Mouse (Mus musculus): ENCODE measurements at regions not wholly inside any gene's neighbourhood (a gene's known extent, or its start where the extent isn't known, plus 50 kb on each side); places are given as distances from the start of the nearest gene placed in this dataset.

DNA sequence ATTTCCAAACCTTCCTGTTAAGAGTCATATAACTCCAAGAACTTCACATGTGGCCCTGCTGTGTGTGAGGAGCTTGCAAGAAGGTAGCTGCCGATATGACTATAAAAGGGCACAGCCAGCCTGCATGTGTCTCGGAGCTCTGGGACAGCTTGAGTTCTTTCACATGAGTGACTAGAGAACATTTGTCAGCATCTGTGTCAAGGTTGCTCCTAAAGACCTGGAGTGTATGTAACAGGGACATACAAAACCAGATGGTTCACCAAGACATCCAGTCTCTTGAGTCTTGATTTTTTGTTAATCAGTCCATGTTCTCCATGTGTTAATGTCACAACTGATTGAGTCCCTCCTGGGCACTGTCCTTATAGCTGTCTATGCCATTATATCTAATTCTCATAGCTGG is 126.2 kb upstream of the Pcsk2 start:
- DNase-seq (ENCODE audit: low spot score in 2 of 2): no peak

DNA sequence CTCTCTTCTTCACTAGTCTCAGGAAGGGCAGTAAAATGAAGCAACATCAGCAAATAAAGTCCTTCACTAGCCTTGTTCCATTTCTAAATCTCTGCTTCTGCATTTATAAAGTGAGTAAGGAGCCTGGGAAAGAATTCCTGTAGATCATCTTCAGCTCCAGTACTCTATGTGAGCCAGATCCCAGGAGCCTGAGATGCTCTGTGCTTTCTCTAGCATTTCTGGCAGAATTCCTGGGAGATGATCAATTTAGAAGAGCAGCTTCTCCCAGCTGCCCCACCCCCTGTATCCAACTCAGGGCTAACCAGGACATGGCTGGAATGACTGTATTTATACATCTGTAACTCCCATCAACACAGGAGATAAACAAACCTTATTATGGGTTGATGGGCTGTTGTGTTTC is 95.3 kb upstream of the Pcsk2 start:
- DNase-seq (ENCODE audit: low spot score in 2 of 2): peak in 1 of 2 experiments; percentile 34

DNA sequence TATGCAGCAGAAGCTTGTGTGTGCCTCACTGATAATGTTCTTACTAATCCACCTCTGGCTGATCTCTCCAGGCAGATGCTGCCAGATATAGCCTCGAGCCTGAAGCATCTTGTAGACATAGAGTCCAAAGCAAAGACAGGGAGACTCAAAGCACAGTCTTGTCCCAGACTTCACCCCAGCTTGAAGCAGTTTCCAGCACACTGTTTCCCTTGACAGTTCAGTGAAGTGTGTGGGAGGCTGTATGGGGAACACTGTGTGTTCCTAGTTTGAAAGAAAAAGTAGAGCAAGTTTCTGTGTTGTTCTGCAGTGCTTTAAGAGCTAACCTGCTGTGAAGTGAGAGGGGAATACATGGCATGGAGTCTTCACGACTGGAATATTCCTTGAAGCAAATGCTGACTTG is 94.7 kb upstream of the Pcsk2 start:
- DNase-seq (ENCODE audit: low spot score in 2 of 2): peak; percentile 56 to 71

DNA sequence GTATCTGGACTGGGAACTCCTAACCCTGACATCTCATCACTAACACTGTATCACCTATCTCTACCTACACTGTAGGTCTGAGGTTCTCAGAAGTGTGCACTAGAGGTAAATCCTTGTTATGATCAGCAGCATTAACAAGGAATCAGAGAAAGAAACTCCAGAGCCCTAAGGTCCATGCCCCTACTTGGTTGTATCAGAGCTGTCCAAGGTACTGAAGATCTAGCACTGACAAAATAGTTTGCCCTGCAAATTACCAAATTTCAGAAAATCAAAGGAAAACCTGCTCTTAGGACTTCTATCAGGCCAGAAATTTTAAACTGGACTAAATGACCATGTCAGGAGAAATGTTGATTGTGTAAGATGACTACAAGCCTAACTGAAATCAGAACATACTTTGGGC is 94.3 kb upstream of the Pcsk2 start:
- DNase-seq (ENCODE audit: low spot score in 2 of 2): no peak

DNA sequence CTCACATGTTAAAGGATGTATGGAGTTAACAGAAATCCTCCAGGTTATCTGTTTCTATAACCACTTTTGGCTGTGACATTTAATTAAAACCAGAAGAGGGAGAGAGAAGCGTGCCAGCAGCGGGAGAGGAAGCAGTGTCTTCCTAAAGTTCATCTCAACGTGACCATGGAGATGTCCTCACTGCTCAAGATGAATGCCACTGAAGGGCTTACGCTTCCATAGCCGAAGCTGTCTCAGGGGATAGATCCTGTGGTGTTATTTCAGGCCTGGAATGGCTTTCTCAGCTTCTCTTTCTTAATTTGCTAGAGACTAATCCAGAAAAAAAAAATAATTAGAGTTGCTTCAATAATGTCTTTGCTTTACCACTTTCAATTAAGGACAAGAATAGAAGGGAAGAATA is 78.0 kb upstream of the Pcsk2 start:
- DNase-seq (ENCODE audit: low spot score in 2 of 2): no peak

DNA sequence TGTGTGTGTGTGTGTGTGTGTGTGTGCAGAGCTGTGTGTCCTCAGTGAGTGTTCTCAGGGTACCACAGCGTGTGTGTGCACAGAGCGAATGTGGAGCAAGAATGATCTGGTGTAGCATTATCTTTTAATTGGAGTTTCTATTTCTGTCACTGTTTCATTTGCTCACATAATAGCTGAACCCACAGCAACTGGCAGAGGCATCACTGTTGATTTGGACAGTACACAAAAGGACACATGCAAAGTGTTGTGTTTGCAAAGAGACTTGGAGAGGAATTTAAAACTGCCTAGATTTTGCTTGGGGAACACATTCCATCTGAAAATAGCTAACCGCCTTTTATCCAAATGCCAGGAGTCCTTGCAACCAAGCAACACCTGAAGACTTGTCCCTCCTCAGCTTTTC is 74.6 kb upstream of the Pcsk2 start:
- DNase-seq (ENCODE audit: low spot score in 2 of 2): peak in 1 of 2 experiments; percentile 47

DNA sequence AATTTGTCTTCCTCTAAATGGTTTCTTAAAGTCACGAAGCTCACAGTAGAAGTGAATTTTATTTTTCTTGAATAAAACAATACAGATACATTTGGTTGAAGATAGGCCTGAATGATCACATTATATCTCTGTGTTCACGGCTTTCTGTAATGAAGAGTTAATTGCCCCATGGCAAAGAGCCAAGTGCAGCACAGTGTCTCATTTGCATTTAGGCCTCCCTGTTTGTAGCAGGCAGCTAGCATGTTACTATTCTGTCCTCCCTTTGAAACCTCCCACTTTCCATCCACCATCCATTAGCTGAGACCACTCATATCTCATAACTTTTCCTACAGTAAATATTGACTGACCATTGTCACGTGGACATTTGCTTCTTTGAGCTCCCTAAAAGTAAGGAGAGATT is 55.1 kb upstream of the Pcsk2 start:
- DNase-seq (ENCODE audit: low spot score in 2 of 2): no peak
